Mouse (Mus musculus): ENCODE results near the gene Nid2. TPM values are rescaled to one million over a fixed set of nuclear protein-coding genes. Genes with fewer than 3 reads are reported as not detected.

The Nid2 gene
- 53.3 and 93.2 TPM in 2 replicates for polyA plus RNA-seq (2011; ENCODE audit: insufficient read length, low read depth, missing spikeins)

- peak within 1 kb of the TSS; percentile 69 for H3K4me3 ChIP-seq (ENCODE audit: insufficient read depth, low read length)
- peaks cover 23% of the 10 kb centered on the region for H3K4me1 ChIP-seq (ENCODE audit: control insufficient read depth, insufficient read depth, low read length)
- TF ChIP-seq POLR2A (IDR thresholded peaks at IDR 0.05; ENCODE audit: low read depth, low read length), result peak; percentile 98
- TF ChIP-seq CTCF (IDR thresholded peaks at IDR 0.05; ENCODE audit: borderline replicate concordance, insufficient read depth, low read length), result no peak
- H3K27ac ChIP-seq (ENCODE audit: insufficient read depth, low read length), result peak within 1 kb of the TSS; percentile 44
Observed at GRCm38 (mm10) chr14:19751025-19751771, at the start of gene Nid2. Gene Nid2, plus strand, starts transcription at chr14:19751265.

- no peaks in the 10 kb centered on the region for H3K4me1 ChIP-seq (ENCODE audit: control insufficient read depth, insufficient read depth, low read length)
- H3K27ac ChIP-seq (ENCODE audit: insufficient read depth, low read length), result no peak overlapping the region
- no peak overlapping the region for H3K4me3 ChIP-seq (ENCODE audit: insufficient read depth, low read length)
- no peak for TF ChIP-seq POLR2A (IDR thresholded peaks at IDR 0.05; ENCODE audit: low read depth, low read length)
- no peak for TF ChIP-seq CTCF (IDR thresholded peaks at IDR 0.05; ENCODE audit: borderline replicate concordance, insufficient read depth, low read length)
Observed at GRCm38 (mm10) chr14:19701546-19701945, 49.5 kb upstream of the Nid2 start.

- no peak for TF ChIP-seq POLR2A (IDR thresholded peaks at IDR 0.05; ENCODE audit: low read depth, low read length)
- TF ChIP-seq CTCF (IDR thresholded peaks at IDR 0.05; ENCODE audit: borderline replicate concordance, insufficient read depth, low read length), result peak; percentile 71; the same call in 1 of the 2 replicates
Observed at GRCm38 (mm10) chr14:19705649-19706048, 45.4 kb upstream of the Nid2 start.

GRCm38 (mm10) chr14:19706454-19706853 lies 44.6 kb upstream of the Nid2 start:
- H3K27ac ChIP-seq (ENCODE audit: insufficient read depth, low read length), result peak overlapping the region; percentile 55; the same call in 1 of the 2 replicates

More at GRCm38 (mm10) chr14:19705649-19706048, 45.4 kb upstream of the Nid2 start:
- H3K4me1 ChIP-seq (ENCODE audit: control insufficient read depth, insufficient read depth, low read length), result peaks cover 13% of the 10 kb centered on the region
- no peak overlapping the region for H3K4me3 ChIP-seq (ENCODE audit: insufficient read depth, low read length)
- H3K27ac ChIP-seq (ENCODE audit: insufficient read depth, low read length), result no peak overlapping the region

GRCm38 (mm10) chr14:19706997-19707396 lies 44.1 kb upstream of the Nid2 start:
- Histone ChIP-seq H3K4me1 (ENCODE audit: control insufficient read depth, insufficient read depth, low read length) (peaks cover 13% of the 10 kb centered on the region), H3K4me3 (ENCODE audit: insufficient read depth, low read length) (no peak overlapping the region), H3K27ac (ENCODE audit: insufficient read depth, low read length) (peak overlapping the region; percentile 55)
- TF ChIP-seq CTCF (IDR thresholded peaks at IDR 0.05; ENCODE audit: borderline replicate concordance, insufficient read depth, low read length) (no peak), POLR2A (IDR thresholded peaks at IDR 0.05; ENCODE audit: low read depth, low read length) (no peak)

More at GRCm38 (mm10) chr14:19706454-19706853, 44.6 kb upstream of the Nid2 start:
- no peak overlapping the region for H3K4me3 ChIP-seq (ENCODE audit: insufficient read depth, low read length)
- peaks cover 13% of the 10 kb centered on the region for H3K4me1 ChIP-seq (ENCODE audit: control insufficient read depth, insufficient read depth, low read length)
- TF ChIP-seq CTCF (IDR thresholded peaks at IDR 0.05; ENCODE audit: borderline replicate concordance, insufficient read depth, low read length) (peak; percentile 80), POLR2A (IDR thresholded peaks at IDR 0.05; ENCODE audit: low read depth, low read length) (no peak)

GRCm38 (mm10) chr14:19707721-19708507 lies 43.2 kb upstream of the Nid2 start:
- H3K4me3 ChIP-seq (ENCODE audit: insufficient read depth, low read length), result no peak overlapping the region
- no peak for TF ChIP-seq POLR2A (IDR thresholded peaks at IDR 0.05; ENCODE audit: low read depth, low read length)
- TF ChIP-seq CTCF (IDR thresholded peaks at IDR 0.05; ENCODE audit: borderline replicate concordance, insufficient read depth, low read length), result no peak
- H3K27ac ChIP-seq (ENCODE audit: insufficient read depth, low read length), result no peak overlapping the region; the same call in 1 of the 2 replicates
- H3K4me1 ChIP-seq (ENCODE audit: control insufficient read depth, insufficient read depth, low read length), result peaks cover 13% of the 10 kb centered on the region

GRCm38 (mm10) chr14:19709161-19709560 lies 41.9 kb upstream of the Nid2 start:
- Histone ChIP-seq H3K4me1 (ENCODE audit: control insufficient read depth, insufficient read depth, low read length) (peaks cover 13% of the 10 kb centered on the region), H3K4me3 (ENCODE audit: insufficient read depth, low read length) (no peak overlapping the region), H3K27ac (ENCODE audit: insufficient read depth, low read length) (no peak overlapping the region)
- TF ChIP-seq POLR2A (IDR thresholded peaks at IDR 0.05; ENCODE audit: low read depth, low read length) (no peak), CTCF (IDR thresholded peaks at IDR 0.05; ENCODE audit: borderline replicate concordance, insufficient read depth, low read length) (no peak)

GRCm38 (mm10) chr14:19711771-19712170 lies 39.3 kb upstream of the Nid2 start:
- Histone ChIP-seq H3K4me1 (ENCODE audit: control insufficient read depth, insufficient read depth, low read length) (peaks cover 13% of the 10 kb centered on the region), H3K4me3 (ENCODE audit: insufficient read depth, low read length) (no peak overlapping the region), H3K27ac (ENCODE audit: insufficient read depth, low read length) (no peak overlapping the region)
- TF ChIP-seq POLR2A (IDR thresholded peaks at IDR 0.05; ENCODE audit: low read depth, low read length) (no peak), CTCF (IDR thresholded peaks at IDR 0.05; ENCODE audit: borderline replicate concordance, insufficient read depth, low read length) (no peak)

GRCm38 (mm10) chr14:19713067-19713466 lies 38.0 kb upstream of the Nid2 start:
- no peak overlapping the region for H3K4me3 ChIP-seq (ENCODE audit: insufficient read depth, low read length)
- no peak overlapping the region for H3K27ac ChIP-seq (ENCODE audit: insufficient read depth, low read length)
- H3K4me1 ChIP-seq (ENCODE audit: control insufficient read depth, insufficient read depth, low read length), result peaks cover 5% of the 10 kb centered on the region; the same call in 1 of the 2 replicates
- no peak for TF ChIP-seq CTCF (IDR thresholded peaks at IDR 0.05; ENCODE audit: borderline replicate concordance, insufficient read depth, low read length)
- no peak for TF ChIP-seq POLR2A (IDR thresholded peaks at IDR 0.05; ENCODE audit: low read depth, low read length)
